7 mouse cellular contexts compared by ENCODE assay signal in genomic region chr1:185681610-185682457, GRCm38 (mm10).
DNase-seq lines count a peak whose midpoint lies in the region; ATAC-seq lines count a peak whose summit lies in the region.

No protein-coding gene starts in this region.

- H3K27ac ChIP-seq in limb, embryonic 10.5 days, result peak overlapping the region; percentile 27
- H3K27ac ChIP-seq in midbrain, embryonic 14.5 days (replicated peaks; ENCODE audit: low read depth, low read length), result no peak overlapping the region
- H3K27ac ChIP-seq in stomach, embryonic 14.5 days (ENCODE audit: low read length), result peak overlapping the region; percentile 48; the same call in 1 of the 2 replicates

- no peaks in the 10 kb centered on the region for H3K36me3 ChIP-seq in limb, embryonic 10.5 days
- no peaks in the 10 kb centered on the region for H3K36me3 ChIP-seq in midbrain, embryonic 14.5 days (ENCODE audit: control insufficient read depth, insufficient read depth, low read length)
- no peaks in the 10 kb centered on the region for H3K36me3 ChIP-seq in stomach, embryonic 14.5 days (ENCODE audit: control insufficient read depth, insufficient read depth, low read length)

- H3K4me3 ChIP-seq in limb, embryonic 10.5 days, result no peak overlapping the region
- H3K4me3 ChIP-seq in midbrain, embryonic 14.5 days (replicated peaks; ENCODE audit: low read depth, low read length), result no peak overlapping the region
- no peak overlapping the region for H3K4me3 ChIP-seq in stomach, embryonic 14.5 days (ENCODE audit: low read depth, low read length)

- H3K4me2 ChIP-seq in midbrain, embryonic 14.5 days (ENCODE audit: low read length), result peak overlapping the region; percentile 20
- H3K4me2 ChIP-seq in stomach, embryonic 14.5 days (replicated peaks; ENCODE audit: low read depth, low read length), result peak overlapping the region; percentile 30

- ATAC-seq in midbrain, embryonic 14.5 days (ENCODE audit: low FRiP score, low TSS enrichment), result no peak
- ATAC-seq in stomach, embryonic 14.5 days (ENCODE audit: insufficient number of reproducible peaks, insufficient read depth, low FRiP score, low read depth), result peak; percentile 74; the same call in 1 of the 2 replicates

- intact Hi-C loops in gastrocnemius, postnatal 36 days (cut with DNase I), result loop anchor here (5.0 to 10.0 kb wide), 4 partner anchors 135 to 1040 kb away; no protein-coding TSS in a partner anchor

- H3K9ac ChIP-seq in midbrain, embryonic 14.5 days (replicated peaks; ENCODE audit: low read length), result no peak overlapping the region
- no peak overlapping the region for H3K9ac ChIP-seq in stomach, embryonic 14.5 days (replicated peaks; ENCODE audit: low read depth, low read length)

- no peaks in the 10 kb centered on the region for H3K9me3 ChIP-seq in limb, embryonic 10.5 days (replicated peaks)
- H3K9me3 ChIP-seq in midbrain, embryonic 14.5 days (ENCODE audit: control insufficient read depth, low read length), result no peaks in the 10 kb centered on the region
- no peaks in the 10 kb centered on the region for H3K9me3 ChIP-seq in stomach, embryonic 14.5 days (ENCODE audit: control insufficient read depth, low read depth, low read length)

- 48% methylated on average over 21 of the region's 21 CpGs for WGBS in limb, embryonic 10.5 days
- 36% methylated on average over 21 of the region's 21 CpGs for WGBS in midbrain, embryonic 14.5 days
- WGBS in stomach, embryonic 14.5 days, result 16% methylated on average over 21 of the region's 21 CpGs

- DNase-seq in adrenal gland, postnatal 36 days, result peak; percentile 80 to 87
- peak; percentile 85 for DNase-seq in embryo, embryonic 10.5 days (ENCODE audit: low spot score)
- DNase-seq in gastrocnemius, postnatal 36 days, result peak; percentile 74 to 79
- DNase-seq in kidney, adult 18-20 months, result peak; percentile 77
- DNase-seq in limb, embryonic 10.5 days (ENCODE audit: low spot score), result peak; percentile 92
- DNase-seq in midbrain, embryonic 14.5 days, result peak; percentile 90

- H3K4me1 ChIP-seq in limb, embryonic 10.5 days, result peaks cover 9% of the 10 kb centered on the region
- H3K4me1 ChIP-seq in midbrain, embryonic 14.5 days (ENCODE audit: control insufficient read depth, insufficient read depth, low read length), result no peaks in the 10 kb centered on the region
- peaks cover 8% of the 10 kb centered on the region for H3K4me1 ChIP-seq in stomach, embryonic 14.5 days (ENCODE audit: control insufficient read depth, insufficient read depth, low read length)

- 0 out of 2 replicates have a peak, but pooled peaks cover 6% of the 10 kb centered on the region for H3K27me3 ChIP-seq in limb, embryonic 10.5 days (ENCODE audit: low read depth, poor library complexity, severe bottlenecking)
- H3K27me3 ChIP-seq in midbrain, embryonic 14.5 days (ENCODE audit: control insufficient read depth, insufficient read depth, low read length), result no peaks in the 10 kb centered on the region
- no peaks in the 10 kb centered on the region for H3K27me3 ChIP-seq in stomach, embryonic 14.5 days (ENCODE audit: control insufficient read depth, insufficient read depth, low read length)
